Mouse (Mus musculus): ENCODE results near the gene Evi5.

DNA sequence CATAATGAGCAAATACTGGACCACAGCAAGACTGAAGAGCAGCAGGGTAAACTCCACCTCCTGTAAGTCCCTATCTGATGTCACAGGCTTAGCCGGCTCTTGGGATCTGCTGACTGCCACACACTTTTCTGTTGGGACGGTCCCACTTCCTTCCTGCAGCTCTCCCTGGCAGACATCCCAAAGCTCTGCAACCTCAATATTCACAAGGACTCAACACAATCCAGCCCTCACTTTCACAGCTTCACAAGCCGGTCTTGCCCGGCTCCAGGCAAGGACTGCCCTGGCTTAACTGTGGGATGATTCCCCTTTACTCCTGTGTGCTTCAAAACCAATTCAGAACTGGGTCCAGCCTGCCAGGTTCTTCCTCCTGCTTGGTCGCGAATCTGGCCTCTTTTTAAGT lies 21.1 kb downstream of the Evi5 start:
- TF ChIP-seq CTCF (IDR thresholded peaks at IDR 0.05; ENCODE audit: low read depth, low read length): no peak
- no peak for TF ChIP-seq EP300 (IDR thresholded peaks at IDR 0.05; ENCODE audit: insufficient read depth, low read depth, low read length)
- no peak for TF ChIP-seq POLR2A (IDR thresholded peaks at IDR 0.05; ENCODE audit: insufficient read depth, low read length)
